Mouse (Mus musculus): ENCODE data around the gene Ap2a1.

DNA sequence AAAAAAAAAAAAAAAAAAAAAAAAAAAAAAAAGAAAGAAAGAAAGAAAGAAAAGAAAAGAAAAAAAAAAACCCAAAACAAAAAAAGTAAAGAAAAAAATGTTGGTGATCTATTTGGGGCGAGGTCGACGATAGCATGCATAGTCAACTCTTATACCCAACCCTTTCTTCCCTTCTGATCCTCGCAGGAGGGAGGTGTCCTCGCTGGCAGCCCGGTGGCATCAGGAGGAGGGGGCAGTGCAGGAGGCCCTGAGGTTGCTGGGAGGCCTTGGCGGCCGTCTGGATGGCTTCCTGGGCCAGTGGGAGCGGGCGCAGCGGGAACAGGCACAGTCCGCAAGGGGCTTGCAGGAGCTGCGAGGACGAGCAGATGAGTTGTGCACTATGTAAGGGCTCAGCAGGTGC is 24.3 kb upstream of the Ap2a1 start:
- no peak for TF ChIP-seq CTCF (IDR thresholded peaks at IDR 0.05; ENCODE audit: low read depth)
- no peak for TF ChIP-seq EP300 (IDR thresholded peaks at IDR 0.05; ENCODE audit: low read depth)

Measured in liver, embryonic 14.5 days (tissue).